Mouse (Mus musculus) myocyte (in vitro differentiated cells): ENCODE data around the gene Taf5l. TPM values are rescaled to one million over a fixed set of nuclear protein-coding genes. Genes with fewer than 3 reads are reported as not detected.

ENCODE experiments used
- H3K27me3 ChIP-seq: one replicate; pipeline ENCODE4 v1.6.1; 2011; ENCODE audit not compliant: control insufficient read depth, insufficient read depth, insufficient read length
- H3K36me3 ChIP-seq: one replicate; pipeline ENCODE4 v1.6.1; 2011; ENCODE audit not compliant: control insufficient read depth, insufficient read depth
- H3K4me2 ChIP-seq: one replicate; pipeline ENCODE4 v1.6.1; 2011; ENCODE audit warnings: low read depth, control low read depth
- H3K4me3 ChIP-seq: one replicate; pipeline ENCODE4 v1.5.1; 2011; ENCODE audit warnings: mild to moderate bottlenecking, control low read depth, moderate library complexity
- H3K79me2 ChIP-seq: one replicate; pipeline ENCODE4 v1.6.1; 2011; ENCODE audit not compliant: control insufficient read depth, insufficient read depth
- H3ac ChIP-seq: one replicate; pipeline ENCODE4 v1.6.1; 2011; ENCODE audit not compliant: control insufficient read depth, insufficient read length
- CEBPB ChIP-seq: IDR thresholded peaks from 2 replicates; pipeline ENCODE4 v1.6.1; 2011; ENCODE audit warnings: mild to moderate bottlenecking, moderate library complexity; ENCODE audit not compliant: poor library complexity, insufficient read depth, severe bottlenecking
- E2F4 ChIP-seq: IDR thresholded peaks from one replicate; pipeline ENCODE4 v1.6.1; 2011; ENCODE audit warnings: mild to moderate bottlenecking, control low read depth, moderate library complexity; ENCODE audit not compliant: insufficient read depth
- MAX ChIP-seq: IDR thresholded peaks from one replicate; pipeline ENCODE4 v1.6.1; 2011; ENCODE audit warnings: low read depth, mild to moderate bottlenecking, control low read depth
- MYOD1 ChIP-seq, 3 experiments: IDR thresholded peaks; one replicate each; pipeline ENCODE4 v1.6.1; 2011; ENCODE audit warnings: control low read depth in 2 of 3, low read depth in 2 of 3, mild to moderate bottlenecking in 2 of 3, moderate library complexity in 1 of 3; ENCODE audit not compliant: insufficient read length in 2 of 3, control insufficient read depth in 1 of 3
- MYOG ChIP-seq, 3 experiments: IDR thresholded peaks; one replicate each; pipeline ENCODE4 v1.6.1; 2011; ENCODE audit warnings: control low read depth in 2 of 3, low read depth in 2 of 3, mild to moderate bottlenecking in 2 of 3; ENCODE audit not compliant: insufficient read length in 2 of 3, control insufficient read depth in 1 of 3, insufficient read depth in 1 of 3
- POLR2A ChIP-seq: IDR thresholded peaks from one replicate; pipeline ENCODE4 v1.6.1; 2011; ENCODE audit warnings: low read depth, mild to moderate bottlenecking, control low read depth, moderate library complexity; ENCODE audit not compliant: insufficient read length
- POLR2AphosphoS2 ChIP-seq: IDR thresholded peaks from one replicate; pipeline ENCODE4 v1.6.1; 2011; ENCODE audit warnings: low read depth, control low read depth; ENCODE audit not compliant: insufficient read length
- REST ChIP-seq: IDR thresholded peaks from one replicate; pipeline ENCODE4 v1.6.1; 2011; ENCODE audit warnings: mild to moderate bottlenecking, control low read depth, moderate library complexity; ENCODE audit not compliant: insufficient read depth, insufficient read length
- SRF ChIP-seq: IDR thresholded peaks from one replicate; pipeline ENCODE4 v1.6.1; 2011; ENCODE audit warnings: low read depth; ENCODE audit not compliant: control insufficient read depth, insufficient read length
- TCF12 ChIP-seq: IDR thresholded peaks from one replicate; pipeline ENCODE4 v1.6.1; 2011; ENCODE audit warnings: mild to moderate bottlenecking, control low read depth; ENCODE audit not compliant: poor library complexity, insufficient read depth, severe bottlenecking
- TCF3 ChIP-seq: IDR thresholded peaks from one replicate; pipeline ENCODE4 v1.6.1; 2011; ENCODE audit warnings: low read depth, control low read depth; ENCODE audit not compliant: insufficient read length
- USF1 ChIP-seq: IDR thresholded peaks from one replicate; pipeline ENCODE4 v1.6.1; 2011; ENCODE audit warnings: low read depth, mild to moderate bottlenecking, control low read depth, moderate library complexity
- polyA plus RNA-seq: library from polyadenylated mRNA; unstranded; fragments of >200 nt; fragmentation: generic; extraction: Trizol; gene quantifications from one replicate; pipeline ENCODE4 v1.2.1, GENCODE M21; 2012; ENCODE audit warnings: missing spikeins

The Taf5l gene
- polyA plus RNA-seq, 1 experiment = 16.0 TPM

DNA sequence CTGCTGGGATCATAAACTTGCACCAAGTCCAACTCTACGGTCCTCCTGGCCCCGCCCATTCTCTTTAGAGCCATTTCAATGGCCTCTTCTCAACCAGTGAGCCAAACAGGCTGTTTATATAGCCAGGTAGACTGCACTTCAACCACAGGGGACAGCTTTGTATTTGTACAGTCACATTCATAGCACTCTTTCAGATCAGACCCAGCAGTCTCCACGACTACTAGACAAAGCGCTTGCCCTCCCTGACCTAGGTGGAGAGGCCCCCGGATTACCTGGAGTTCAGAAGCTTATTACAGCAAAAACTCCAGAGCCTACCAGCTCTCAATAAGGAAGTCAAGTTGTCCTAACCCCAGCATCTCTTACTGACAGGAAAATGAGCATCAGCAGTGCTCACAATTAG lies 27.6 kb downstream of the Taf5l start:
- no peak for TF ChIP-seq TCF3
- TF ChIP-seq CEBPB = no peak
- no peak for TF ChIP-seq POLR2A
- TF ChIP-seq MYOD1 (IDR thresholded peaks at IDR 0.05; ENCODE audit: control insufficient read depth in 1 of 3, insufficient read length in 2 of 3, low read depth in 2 of 3) = no peak
- no peak for TF ChIP-seq REST
- no peak for TF ChIP-seq MYOG (IDR thresholded peaks at IDR 0.05; ENCODE audit: control insufficient read depth in 1 of 3, insufficient read depth in 1 of 3, insufficient read length in 2 of 3, low read depth in 2 of 3)
- no peak for TF ChIP-seq MAX
- no peak for TF ChIP-seq USF1
- TF ChIP-seq SRF = no peak
- no peak for TF ChIP-seq E2F4
- no peak for TF ChIP-seq POLR2AphosphoS2
- no peak for TF ChIP-seq TCF12
- Histone ChIP-seq H3K79me2 (peaks cover 5% of the 10 kb centered on the region), H3K36me3 (peaks cover 10% of the 10 kb centered on the region), H3K4me3 (no peak overlapping the region), H3K4me2 (no peak overlapping the region), H3K27me3 (no peaks in the 10 kb centered on the region), H3ac (no peak overlapping the region)

DNA sequence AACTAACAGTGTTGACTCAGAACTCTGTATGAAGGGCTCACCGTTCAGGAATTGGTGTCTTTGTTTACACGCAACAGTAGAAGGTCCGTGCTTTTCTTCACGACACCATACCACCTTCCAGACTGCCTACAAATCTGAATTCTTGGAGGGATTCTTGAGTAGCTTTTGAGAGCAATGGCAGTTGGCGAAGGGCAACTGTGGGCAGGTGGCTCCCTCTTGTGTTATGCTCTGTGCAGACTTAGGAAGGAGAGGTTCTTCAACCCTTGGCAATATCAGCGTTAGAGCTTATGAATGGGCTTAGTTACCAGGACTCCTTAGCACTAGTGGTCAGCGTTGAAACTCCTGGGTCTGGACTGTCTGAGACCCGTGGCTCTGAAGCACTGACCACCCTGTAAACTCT lies 28.6 kb downstream of the Taf5l start:
- TF ChIP-seq REST (no peak), POLR2A (no peak), SRF (no peak), MYOD1 (IDR thresholded peaks at IDR 0.05; ENCODE audit: control insufficient read depth in 1 of 3, insufficient read length in 2 of 3, low read depth in 2 of 3) (no peak), MAX (no peak), E2F4 (no peak)
- Histone ChIP-seq H3K4me3 (no peak overlapping the region), H3ac (no peak overlapping the region), H3K36me3 (peaks cover 10% of the 10 kb centered on the region), H3K79me2 (no peaks in the 10 kb centered on the region), H3K4me2 (no peak overlapping the region), H3K27me3 (no peaks in the 10 kb centered on the region)

- H3K4me3 ChIP-seq = no peak overlapping the region
- H3ac ChIP-seq = no peak overlapping the region
Measured at GRCm38 (mm10) chr8:123990277-123991049, 30.7 kb downstream of the Taf5l start.

DNA sequence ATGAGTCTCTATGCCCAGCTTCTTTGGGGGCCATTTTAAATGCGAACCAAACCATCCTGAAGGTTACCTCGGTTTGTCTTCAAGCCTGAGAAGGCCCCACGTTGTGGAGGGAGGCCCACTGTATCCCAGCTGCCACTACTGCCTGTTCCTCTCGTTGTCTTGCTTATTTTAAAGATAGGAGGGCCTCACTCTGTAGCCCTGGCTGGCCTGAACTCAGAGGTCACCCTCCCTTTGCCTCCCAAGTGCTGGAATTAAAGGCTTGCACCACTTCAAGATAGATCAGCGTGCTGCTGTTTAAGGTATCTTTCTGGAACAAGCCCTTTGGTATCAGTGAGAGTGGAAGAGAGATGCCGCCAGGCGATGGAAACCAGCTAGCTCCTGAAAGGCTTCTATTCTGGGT lies 32.1 kb downstream of the Taf5l start:
- Histone ChIP-seq H3K4me2 (no peak overlapping the region), H3K36me3 (no peaks in the 10 kb centered on the region), H3ac (no peak overlapping the region), H3K27me3 (no peaks in the 10 kb centered on the region), H3K4me3 (no peak overlapping the region), H3K79me2 (no peaks in the 10 kb centered on the region)
- TF ChIP-seq MAX = no peak
- no peak for TF ChIP-seq TCF3
- no peak for TF ChIP-seq CEBPB
- no peak for TF ChIP-seq TCF12
- no peak for TF ChIP-seq MYOD1 (IDR thresholded peaks at IDR 0.05; ENCODE audit: control insufficient read depth in 1 of 3, insufficient read length in 2 of 3, low read depth in 2 of 3)
- no peak for TF ChIP-seq POLR2AphosphoS2
- no peak for TF ChIP-seq USF1
- no peak for TF ChIP-seq SRF
- TF ChIP-seq POLR2A = no peak
- TF ChIP-seq REST = no peak
- TF ChIP-seq E2F4 = no peak

More at GRCm38 (mm10) chr8:123990277-123991049, 30.7 kb downstream of the Taf5l start:
- H3K36me3 ChIP-seq = no peaks in the 10 kb centered on the region
- TF ChIP-seq POLR2A (no peak), POLR2AphosphoS2 (no peak), TCF3 (no peak), MAX (no peak), SRF (no peak), TCF12 (no peak), MYOD1 (IDR thresholded peaks at IDR 0.05; ENCODE audit: control insufficient read depth in 1 of 3, insufficient read length in 2 of 3, low read depth in 2 of 3) (no peak), CEBPB (no peak), USF1 (no peak), REST (no peak), E2F4 (no peak), MYOG (IDR thresholded peaks at IDR 0.05; ENCODE audit: control insufficient read depth in 1 of 3, insufficient read depth in 1 of 3, insufficient read length in 2 of 3, low read depth in 2 of 3) (no peak)
- H3K79me2 ChIP-seq = no peaks in the 10 kb centered on the region
- H3K27me3 ChIP-seq = no peaks in the 10 kb centered on the region
- no peak overlapping the region for H3K4me2 ChIP-seq
